Mouse (Mus musculus) kidney, postnatal 0 days (tissue): ENCODE measurements at regions not wholly inside any gene's neighbourhood (a gene's known extent, or its start where the extent isn't known, plus 50 kb on each side); places are given as distances from the start of the nearest gene placed in this dataset.
"Not testable (repeated sequence)": the region's sequence is repeated elsewhere in the genome, so short reads cannot be mapped to it uniquely, and the experiment has no call there.

Experiments used
- ATAC-seq: fragments of 200-750 bp; cut with Nextera tagmentation; replicated peaks from 2 replicates; pipeline ENCODE4 v1.8.0; 2017; ENCODE audit warnings: low read depth, moderate number of reproducible peaks, moderate TSS enrichment, moderate library complexity; ENCODE audit not compliant: low FRiP score
- DNase-seq: peaks from one replicate; pipeline ENCODE4 v3.0.0-alpha.2; 2016; ENCODE audit warnings: low spot score
- H3K27ac ChIP-seq: fragments of 300-500 bp; sonication (generic); 2 replicates; pipeline ENCODE4 v1.5.1; 2014; ENCODE audit warnings: mild to moderate bottlenecking
- H3K27me3 ChIP-seq: fragments of 300-500 bp; sonication (generic); 2 replicates; pipeline ENCODE4 v1.6.1; 2014; ENCODE audit warnings: low read length, mixed read lengths; ENCODE audit not compliant: insufficient read depth
- H3K36me3 ChIP-seq: fragments of 300-500 bp; sonication (generic); 2 replicates; pipeline ENCODE4 v1.6.1; 2014; ENCODE audit warnings: low read length, mixed read lengths; ENCODE audit not compliant: insufficient read depth
- H3K4me1 ChIP-seq: fragments of 300-500 bp; sonication (generic); replicated peaks from 2 replicates; pipeline ENCODE4 v1.6.1; 2014; ENCODE audit warnings: antibody characterized with exemption, low read length, mixed read lengths; ENCODE audit not compliant: insufficient read depth
- H3K4me2 ChIP-seq: fragments of 300-500 bp; sonication (generic); 2 replicates; pipeline ENCODE4 v1.6.1; 2014; ENCODE audit warnings: mild to moderate bottlenecking, low read length, moderate library complexity, mixed read lengths
- H3K4me3 ChIP-seq: fragments of 300-500 bp; sonication (generic); replicated peaks from 2 replicates; pipeline ENCODE4 v1.5.1; 2014; ENCODE audit warnings: low read depth, low read length
- H3K9ac ChIP-seq: fragments of 300-500 bp; sonication (generic); 2 replicates; pipeline ENCODE4 v1.6.1; 2014; ENCODE audit warnings: low read depth, low read length
- H3K9me3 ChIP-seq: fragments of 300-500 bp; sonication (generic); replicated peaks from 2 replicates; pipeline ENCODE4 v1.6.1; 2016; ENCODE audit warnings: low read length, inconsistent platforms, mixed read lengths
- CTCF ChIP-seq: IDR thresholded peaks from 2 replicates; pipeline ENCODE4 v1.5.1; 2016; ENCODE audit warnings: antibody characterized with exemption, low read depth, mild to moderate bottlenecking, moderate library complexity
- WGBS: fragments of 180-500 bp; shearing (Covaris S2); extraction: QIAGEN DNeasy Blood & Tissue Kit; methylation state at CpG from one replicate; pipeline ENCODE4 v1.1.7; 2014; 5-methylcytosine and 5-hydroxymethylcytosine counted together

- H3K9ac ChIP-seq = no peak overlapping the region
- no peak for DNase-seq
- H3K4me1 ChIP-seq = no peaks in the 10 kb centered on the region
- no peaks in the 10 kb centered on the region for H3K36me3 ChIP-seq
- no peak for TF ChIP-seq CTCF
- no peaks in the 10 kb centered on the region for H3K27me3 ChIP-seq
- no peaks in the 10 kb centered on the region for H3K9me3 ChIP-seq
- H3K4me3 ChIP-seq = no peak overlapping the region
- H3K4me2 ChIP-seq = no peak overlapping the region
- ATAC-seq = no peak
- H3K27ac ChIP-seq = no peak overlapping the region
Observed at GRCm38 (mm10) chr13:85988633-85989032, 58.1 kb downstream of the Cox7c start.

- TF ChIP-seq CTCF = no peak
- WGBS = 58% methylated on average over 1 of the region's 1 CpGs
- Histone ChIP-seq H3K4me3 (no peak overlapping the region), H3K9ac (no peak overlapping the region), H3K36me3 (no peaks in the 10 kb centered on the region), H3K4me1 (no peaks in the 10 kb centered on the region), H3K9me3 (no peaks in the 10 kb centered on the region), H3K27ac (no peak overlapping the region), H3K4me2 (no peak overlapping the region), H3K27me3 (no peaks in the 10 kb centered on the region)
- ATAC-seq = no peak
- no peak for DNase-seq
Observed at GRCm38 (mm10) chr13:85982089-85982488, 64.6 kb downstream of the Cox7c start.

- H3K27ac ChIP-seq, DNase-seq, H3K4me3 ChIP-seq, H3K27me3 ChIP-seq, H3K9ac ChIP-seq, H3K4me1 ChIP-seq, ATAC-seq, H3K9me3 ChIP-seq, H3K36me3 ChIP-seq, H3K4me2 ChIP-seq: not testable (repeated sequence)
- WGBS = 76% methylated on average over 2 of the region's 2 CpGs
Observed at GRCm38 (mm10) chr13:85964005-85964404, 82.7 kb downstream of the Cox7c start.

- ATAC-seq = no peak
- H3K9me3 ChIP-seq = no peaks in the 10 kb centered on the region
- no peak overlapping the region for H3K4me2 ChIP-seq
- no peak overlapping the region for H3K27ac ChIP-seq
- no peak overlapping the region for H3K9ac ChIP-seq
- no peak for TF ChIP-seq CTCF
- H3K4me1 ChIP-seq = no peaks in the 10 kb centered on the region
- H3K36me3 ChIP-seq = no peaks in the 10 kb centered on the region
- no peaks in the 10 kb centered on the region for H3K27me3 ChIP-seq
- H3K4me3 ChIP-seq = no peak overlapping the region
- DNase-seq = no peak
Observed at GRCm38 (mm10) chr13:85955284-85955683, 91.4 kb downstream of the Cox7c start.

- no peak overlapping the region for H3K4me2 ChIP-seq
- H3K4me3 ChIP-seq = no peak overlapping the region
- 79% methylated on average over 6 of the region's 6 CpGs for WGBS
- no peak for TF ChIP-seq CTCF
- no peak overlapping the region for H3K9ac ChIP-seq
- H3K27ac ChIP-seq = no peak overlapping the region
- ATAC-seq = no peak
- no peak for DNase-seq
- H3K27me3 ChIP-seq = no peaks in the 10 kb centered on the region
- no peaks in the 10 kb centered on the region for H3K36me3 ChIP-seq
- no peaks in the 10 kb centered on the region for H3K4me1 ChIP-seq
- no peaks in the 10 kb centered on the region for H3K9me3 ChIP-seq
Observed at GRCm38 (mm10) chr13:85952896-85953295, 93.8 kb downstream of the Cox7c start.

GRCm38 (mm10) chr13:85926825-85927737 lies 119.6 kb downstream of the Cox7c start:
- Histone ChIP-seq H3K9me3 (no peaks in the 10 kb centered on the region), H3K27ac (peak overlapping the region; percentile 57; the same call in 1 of the 2 replicates), H3K9ac (no peak overlapping the region), H3K4me2 (no peak overlapping the region), H3K4me3 (no peak overlapping the region), H3K27me3 (no peaks in the 10 kb centered on the region), H3K4me1 (no peaks in the 10 kb centered on the region), H3K36me3 (no peaks in the 10 kb centered on the region)
- peak; percentile 52 for DNase-seq
- no peak for ATAC-seq
- TF ChIP-seq CTCF = no peak
- WGBS = 50% methylated on average over 4 of the region's 4 CpGs

GRCm38 (mm10) chr13:85926323-85926722 lies 120.4 kb downstream of the Cox7c start:
- peak; percentile 82 for DNase-seq
- Histone ChIP-seq H3K4me3 (no peak overlapping the region), H3K9me3 (no peaks in the 10 kb centered on the region), H3K4me2 (no peak overlapping the region), H3K27ac (0 out of 2 replicates have a peak overlapping the region, but pooled peaks have one; percentile 57), H3K27me3 (no peaks in the 10 kb centered on the region), H3K4me1 (no peaks in the 10 kb centered on the region), H3K36me3 (no peaks in the 10 kb centered on the region), H3K9ac (no peak overlapping the region)
- WGBS = 21% methylated on average over 2 of the region's 2 CpGs
- no peak for ATAC-seq
- TF ChIP-seq CTCF = no peak
